Mouse (Mus musculus) kidney, adult 2 months (tissue): Measurements from ENCODE around the gene Chrdl2.

ENCODE experiments used
- CTCF ChIP-seq: fragments of 200-500 bp; conservative IDR thresholded peaks from 2 replicates; pipeline ENCODE4 v1.5.1; 2011; ENCODE audit warnings: low read depth, mild to moderate bottlenecking, control low read depth, low read length, moderate library complexity, mixed read lengths; ENCODE audit not compliant: insufficient read depth, insufficient read length
- POLR2A ChIP-seq: fragments of 200-500 bp; IDR thresholded peaks from one replicate; pipeline ENCODE4 v1.6.1; 2011; ENCODE audit warnings: low read depth, low read length, control low read depth

- TF ChIP-seq CTCF (peak; percentile 95), POLR2A (no peak)
Measured at GRCm38 (mm10) chr7:100009640-100010039, 3.7 kb downstream of the Chrdl2 start.
